Mouse (Mus musculus) MEL (cell line): ENCODE results near the gene Dlat.

Source experiments
- CHD1 ChIP-seq: IDR thresholded peaks from 2 replicates; pipeline ENCODE4 v1.6.1; 2012; ENCODE audit warnings: low read depth, mild to moderate bottlenecking, inconsistent platforms, low read length, improper control_type of control experiment
- POLR2A ChIP-seq, 2 experiments: IDR thresholded peaks; 2 replicates each; pipeline ENCODE4 v1.6.1; 2011 to 2012; ENCODE audit warnings: low read length in 2 of 2, mild to moderate bottlenecking in 2 of 2, control low read depth in 1 of 2, improper control_type of control experiment in 1 of 2, low read depth in 1 of 2, moderate library complexity in 1 of 2; ENCODE audit not compliant: control insufficient read depth in 1 of 2, insufficient read depth in 1 of 2, poor library complexity in 1 of 2

- TF ChIP-seq POLR2A (IDR thresholded peaks at IDR 0.05; ENCODE audit: control insufficient read depth in 1 of 2, insufficient read depth in 1 of 2, low read depth in 1 of 2, low read length in 2 of 2, poor library complexity in 1 of 2) (no peak), CHD1 (no peak)
These were observed 5.2 kb upstream of the Dlat start for GRCm38 (mm10) chr9:50664826-50665225.
